Comparison of ENCODE assay signal across 8 mouse cellular contexts in the genomic region with DNA sequence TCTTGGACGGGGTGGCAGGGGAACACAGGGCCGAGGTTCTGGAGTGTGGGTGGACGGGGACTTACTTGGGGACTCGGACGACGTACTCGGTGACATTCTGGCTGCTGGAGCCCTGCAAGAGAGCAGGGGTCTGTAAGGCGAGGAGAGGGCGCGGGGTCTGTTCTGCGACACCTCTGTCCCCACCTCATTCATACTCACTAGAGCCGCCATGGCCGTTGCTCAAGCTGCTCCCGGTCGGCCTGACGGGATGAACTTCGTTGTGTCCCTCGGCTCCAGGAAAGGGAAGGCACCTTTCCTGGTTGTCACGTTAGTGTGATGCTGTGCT. TPM values are rescaled to one million over a fixed set of nuclear protein-coding genes. Genes with fewer than 3 reads are reported as not detected.
DNase-seq lines count a peak whose midpoint lies in the region; ATAC-seq and TF ChIP-seq lines count a peak whose summit lies in the region.

No protein-coding gene starts in this region.

- peak overlapping the region; percentile 84 for H3K9ac ChIP-seq in embryonic facial prominence, embryonic 12.5 days
- H3K9ac ChIP-seq in intestine, embryonic 14.5 days (ENCODE audit: low read length) = peak overlapping the region; percentile 45

- peak overlapping the region; percentile 97 for H3K27ac ChIP-seq in layer of hippocampus, adult 2 months
- H3K27ac ChIP-seq in embryonic facial prominence, embryonic 12.5 days = peak overlapping the region; percentile 42; the same call in 1 of the 2 replicates
- H3K27ac ChIP-seq in intestine, embryonic 14.5 days (ENCODE audit: low read depth) = peak overlapping the region; percentile 45; the same call in 1 of the 2 replicates

- TF ChIP-seq CTCF in layer of hippocampus, adult 2 months (conservative IDR thresholded peaks at IDR 0.05) = no peak

- DNase-seq in layer of hippocampus, adult 2 months (ENCODE audit: low spot score in 2 of 2) = no peak
- no peak for DNase-seq in layer of hippocampus, adult 8-10 months (ENCODE audit: low spot score in 2 of 2)
- no peak for DNase-seq in intestine, embryonic 14.5 days (ENCODE audit: low spot score)
- no peak for DNase-seq in layer of hippocampus, adult 9-10 months (ENCODE audit: low spot score)
- DNase-seq in kidney, postnatal 4 days = no peak
- no peak for DNase-seq in adrenal gland, postnatal 4 days (ENCODE audit: low spot score in 2 of 2)

- peaks cover 16% of the 10 kb centered on the region; the same call in 1 of the 2 replicates for H3K4me1 ChIP-seq in embryonic facial prominence, embryonic 12.5 days
- peaks cover 11% of the 10 kb centered on the region; the same call in 1 of the 2 replicates for H3K4me1 ChIP-seq in intestine, embryonic 14.5 days (replicated peaks; ENCODE audit: control insufficient read depth, insufficient read depth, low read length)

- 0 out of 2 replicates have a peak, but pooled peaks have one; percentile 29 for ATAC-seq in embryonic facial prominence, embryonic 12.5 days (ENCODE audit: insufficient number of reproducible peaks, insufficient read depth, low FRiP score, low TSS enrichment)
- ATAC-seq in intestine, embryonic 14.5 days (replicated peaks; ENCODE audit: low FRiP score, low TSS enrichment, low read depth) = peak; percentile 58
- ATAC-seq in monocyte, adult 5-6 weeks (replicated peaks; ENCODE audit: insufficient number of reproducible peaks, low FRiP score, low TSS enrichment, poor library complexity, severe bottlenecking) = peak; percentile 36; the same call in 1 of the 2 replicates

- 1% methylated on average over 19 of the region's 19 CpGs for WGBS in embryonic facial prominence, embryonic 12.5 days
- under 1% methylated on average over 19 of the region's 19 CpGs for WGBS in intestine, embryonic 14.5 days

- H3K4me3 ChIP-seq in layer of hippocampus, adult 2 months = peak overlapping the region; percentile 73
- H3K4me3 ChIP-seq in embryonic facial prominence, embryonic 12.5 days = peak overlapping the region; percentile 82
- H3K4me3 ChIP-seq in intestine, embryonic 14.5 days (ENCODE audit: low read depth, low read length) = peak overlapping the region; percentile 65

- peak overlapping the region; percentile 88 for H3K4me2 ChIP-seq in embryonic facial prominence, embryonic 12.5 days (replicated peaks)
- peak overlapping the region; percentile 96 for H3K4me2 ChIP-seq in intestine, embryonic 14.5 days (ENCODE audit: low read length)

- peaks cover 27% of the 10 kb centered on the region for H3K36me3 ChIP-seq in embryonic facial prominence, embryonic 12.5 days
- H3K36me3 ChIP-seq in intestine, embryonic 14.5 days (ENCODE audit: control insufficient read depth, insufficient read depth, low read length) = peaks cover 35% of the 10 kb centered on the region

- H3K9me3 ChIP-seq in embryonic facial prominence, embryonic 12.5 days = no peaks in the 10 kb centered on the region
- H3K9me3 ChIP-seq in intestine, embryonic 14.5 days (ENCODE audit: control insufficient read depth, low read length) = no peaks in the 10 kb centered on the region

- no peaks in the 10 kb centered on the region for H3K27me3 ChIP-seq in embryonic facial prominence, embryonic 12.5 days
- no peaks in the 10 kb centered on the region for H3K27me3 ChIP-seq in intestine, embryonic 14.5 days (replicated peaks; ENCODE audit: control insufficient read depth, insufficient read depth, low read length)

RNA-seq across cellular contexts. Expression of a gene that starts 0.2 kb away (rescaled TPM):
- total RNA-seq in layer of hippocampus, adult 2 months (2021) = 10 to 100 TPM; 61.2 to 63.2 TPM
- total RNA-seq in layer of hippocampus, adult 8-10 months (2022) = 10 to 100 TPM; 57.0 to 64.0 (median 61.5) TPM
- 62.0 and 63.4 TPM in 2 replicates for polyA plus RNA-seq in embryonic facial prominence, embryonic 12.5 days (2016; fragmentation: Nextera tagmentation; extraction: Ambion mirVana)
- polyA plus RNA-seq in intestine, embryonic 14.5 days (2014; fragmentation: Nextera tagmentation; extraction: Ambion mirVana) = 60.5 and 64.2 TPM in 2 replicates
- 81.4 to 95.0 TPM (median 83.1 TPM) in 3 replicates for total RNA-seq in monocyte, adult 5-6 weeks (2017)
- total RNA-seq in adrenal gland, postnatal 4 days (2021) = 10 to 100 TPM; 55.7 to 58.6 TPM

RNA-seq across cellular contexts. Expression of a gene that starts 0.4 kb away (rescaled TPM):
- total RNA-seq in layer of hippocampus, adult 2 months (2021) = under 1 TPM in 1 of 2 experiments, not detected in 1; 0.64 TPM
- total RNA-seq in layer of hippocampus, adult 8-10 months (2022) = under 1 TPM in 2 of 4 experiments, not detected in 2; 0.45 to 0.57 TPM
- polyA plus RNA-seq in embryonic facial prominence, embryonic 12.5 days (2016; fragmentation: Nextera tagmentation; extraction: Ambion mirVana) = 0.32 and 0.70 TPM in 2 replicates
- 0.15 and 0.20 TPM in 2 replicates for polyA plus RNA-seq in intestine, embryonic 14.5 days (2014; fragmentation: Nextera tagmentation; extraction: Ambion mirVana)
- total RNA-seq in monocyte, adult 5-6 weeks (2017) = not detected in 3 replicates
- under 1 TPM; 0.25 to 0.45 TPM for total RNA-seq in adrenal gland, postnatal 4 days (2021)

RNA-seq across cellular contexts. Expression of a gene that starts 11.1 kb away (rescaled TPM):
- total RNA-seq in layer of hippocampus, adult 2 months (2021) = not detected
- under 1 TPM in 1 of 4 experiments, not detected in 3; 0.82 TPM for total RNA-seq in layer of hippocampus, adult 8-10 months (2022)
- polyA plus RNA-seq in embryonic facial prominence, embryonic 12.5 days (2016; fragmentation: Nextera tagmentation; extraction: Ambion mirVana) = not detected in 2 replicates
- not detected in 2 replicates for polyA plus RNA-seq in intestine, embryonic 14.5 days (2014; fragmentation: Nextera tagmentation; extraction: Ambion mirVana)
- not detected in 3 replicates for total RNA-seq in monocyte, adult 5-6 weeks (2017)
- 1 to 10 TPM in 1 of 2 experiments, not detected in 1; 1.8 TPM for total RNA-seq in adrenal gland, postnatal 4 days (2021)

RNA-seq across cellular contexts. Expression of a gene that starts 13.7 kb away (rescaled TPM):
- total RNA-seq in layer of hippocampus, adult 2 months (2021) = 10 to 100 TPM; 23.9 to 24.0 TPM
- total RNA-seq in layer of hippocampus, adult 8-10 months (2022) = 10 to 100 TPM; 24.3 to 29.5 (median 25.4) TPM
- polyA plus RNA-seq in embryonic facial prominence, embryonic 12.5 days (2016; fragmentation: Nextera tagmentation; extraction: Ambion mirVana) = 38.5 and 41.4 TPM in 2 replicates
- 48.0 and 49.1 TPM in 2 replicates for polyA plus RNA-seq in intestine, embryonic 14.5 days (2014; fragmentation: Nextera tagmentation; extraction: Ambion mirVana)
- 8.0 to 11.9 TPM (median 9.8 TPM) in 3 replicates for total RNA-seq in monocyte, adult 5-6 weeks (2017)
- 10 to 100 TPM; 63.6 to 63.7 TPM for total RNA-seq in adrenal gland, postnatal 4 days (2021)

RNA-seq across cellular contexts. Expression of a gene that starts 20.4 kb away (rescaled TPM):
- total RNA-seq in layer of hippocampus, adult 2 months (2021) = 100 to 1,000 TPM; 115 to 120 TPM
- 100 to 1,000 TPM; 105 to 118 (median 111) TPM for total RNA-seq in layer of hippocampus, adult 8-10 months (2022)
- polyA plus RNA-seq in embryonic facial prominence, embryonic 12.5 days (2016; fragmentation: Nextera tagmentation; extraction: Ambion mirVana) = 63.4 and 66.4 TPM in 2 replicates
- 45.9 and 59.1 TPM in 2 replicates for polyA plus RNA-seq in intestine, embryonic 14.5 days (2014; fragmentation: Nextera tagmentation; extraction: Ambion mirVana)
- 25.1 to 60.3 TPM (median 33.8 TPM) in 3 replicates for total RNA-seq in monocyte, adult 5-6 weeks (2017)
- 100 to 1,000 TPM; 141 to 156 TPM for total RNA-seq in adrenal gland, postnatal 4 days (2021)

Comparison
In these comparisons a context has a peak if more than half of its experiments do, and no peak if none do; other contexts are left out.
1. H3K27ac ChIP-seq: peak in every context shown above with its lines; median percentile 97 in layer of hippocampus, adult 2 months; 45 in intestine, embryonic 14.5 days; 42 in embryonic facial prominence, embryonic 12.5 days.